Mouse (Mus musculus) C2C12 (cell line): ENCODE results near the gene Apol7a.

Experiments
- CTCF ChIP-seq: IDR thresholded peaks from one replicate; pipeline ENCODE4 v1.5.1; 2011; ENCODE audit not compliant: control insufficient read depth, insufficient read depth, insufficient read length
- MAX ChIP-seq: IDR thresholded peaks from one replicate; pipeline ENCODE4 v1.6.1; 2011; ENCODE audit warnings: mild to moderate bottlenecking, control low read depth

GRCm38 (mm10) chr15:77376920-77377319, 22.0 kb downstream of the Apol7a start:
- no peak for TF ChIP-seq MAX
- no peak for TF ChIP-seq CTCF
